Mouse (Mus musculus) embryonic fibroblast, embryonic 13.5 days (primary cell): ENCODE data around the gene Ptprt.

Source experiments
- CTCF ChIP-seq: IDR thresholded peaks from 2 replicates; pipeline ENCODE4 v1.5.1; 2011; ENCODE audit warnings: mild to moderate bottlenecking, control low read depth, low read length, moderate library complexity, borderline replicate concordance; ENCODE audit not compliant: insufficient read depth
- POLR2A ChIP-seq: IDR thresholded peaks from 2 replicates; pipeline ENCODE4 v1.6.1; 2011; ENCODE audit warnings: low read depth, mild to moderate bottlenecking, control low read depth, low read length, moderate library complexity

GRCm38 (mm10) chr2:162377309-162377708 lies 283.6 kb downstream of the Ptprt start:
- TF ChIP-seq CTCF (no peak), POLR2A (no peak)
